Mouse (Mus musculus) E14TG2a.4 (cell line): ENCODE data around the gene Ogn.

Experiments used
- CTCF ChIP-seq: conservative IDR thresholded peaks from 2 replicates; pipeline ENCODE4 v1.5.1; 2014; ENCODE audit warnings: low read length
- POU5F1 ChIP-seq: IDR thresholded peaks from 2 replicates; pipeline ENCODE4 v1.6.1; 2014; ENCODE audit warnings: low read length, borderline replicate concordance

- TF ChIP-seq CTCF (no peak), POU5F1 (no peak)
These were observed 43.5 kb upstream of the Ogn start for GRCm38 (mm10) chr13:49564347-49564746.
